Mouse (Mus musculus) C2C12 (cell line): ENCODE results near the gene Spata18.

Source experiments
- CTCF ChIP-seq: IDR thresholded peaks from one replicate; pipeline ENCODE4 v1.5.1; 2011; ENCODE audit not compliant: control insufficient read depth, insufficient read depth, insufficient read length
- MAX ChIP-seq: IDR thresholded peaks from one replicate; pipeline ENCODE4 v1.6.1; 2011; ENCODE audit warnings: mild to moderate bottlenecking, control low read depth
- MYOD1 ChIP-seq: IDR thresholded peaks from one replicate; pipeline ENCODE4 v1.6.1; 2011; ENCODE audit warnings: low read depth; ENCODE audit not compliant: control insufficient read depth, insufficient read length

- TF ChIP-seq CTCF (no peak), MAX (no peak), MYOD1 (no peak)
Observed at GRCm38 (mm10) chr5:73602865-73603264, 48.3 kb upstream of the Spata18 start.
